Mouse (Mus musculus) C2C12 (cell line): ENCODE data around the gene Zbtb18.

Experiments
- CTCF ChIP-seq: IDR thresholded peaks from one replicate; pipeline ENCODE4 v1.5.1; 2011; ENCODE audit not compliant: control insufficient read depth, insufficient read depth, insufficient read length
- FOSL1 ChIP-seq: IDR thresholded peaks from one replicate; pipeline ENCODE4 v1.8.0; 2011; ENCODE audit warnings: mild to moderate bottlenecking, low read length; ENCODE audit not compliant: poor library complexity, insufficient read depth, severe bottlenecking
- MAX ChIP-seq: IDR thresholded peaks from one replicate; pipeline ENCODE4 v1.6.1; 2011; ENCODE audit warnings: mild to moderate bottlenecking, control low read depth

DNA sequence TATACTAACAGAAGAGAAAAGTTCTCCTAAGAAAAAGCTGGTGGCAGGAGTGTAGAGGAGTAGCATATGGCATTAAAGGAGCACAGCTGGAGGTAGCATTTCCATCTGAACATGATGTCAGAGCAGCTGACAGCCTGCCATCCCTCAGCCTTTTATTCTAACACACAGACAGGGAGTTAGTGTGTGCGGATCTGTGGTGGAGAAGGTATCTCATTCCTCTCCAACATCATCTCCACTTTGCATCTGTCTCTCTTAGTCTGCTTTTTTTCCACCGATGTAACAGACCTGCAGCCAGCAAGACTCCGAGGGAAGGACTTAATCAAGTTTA lies 2.3 kb downstream of the Zbtb18 start:
- TF ChIP-seq CTCF (no peak), FOSL1 (no peak), MAX (no peak)
